Mouse (Mus musculus): ENCODE measurements around the gene Dis3l.

DNA sequence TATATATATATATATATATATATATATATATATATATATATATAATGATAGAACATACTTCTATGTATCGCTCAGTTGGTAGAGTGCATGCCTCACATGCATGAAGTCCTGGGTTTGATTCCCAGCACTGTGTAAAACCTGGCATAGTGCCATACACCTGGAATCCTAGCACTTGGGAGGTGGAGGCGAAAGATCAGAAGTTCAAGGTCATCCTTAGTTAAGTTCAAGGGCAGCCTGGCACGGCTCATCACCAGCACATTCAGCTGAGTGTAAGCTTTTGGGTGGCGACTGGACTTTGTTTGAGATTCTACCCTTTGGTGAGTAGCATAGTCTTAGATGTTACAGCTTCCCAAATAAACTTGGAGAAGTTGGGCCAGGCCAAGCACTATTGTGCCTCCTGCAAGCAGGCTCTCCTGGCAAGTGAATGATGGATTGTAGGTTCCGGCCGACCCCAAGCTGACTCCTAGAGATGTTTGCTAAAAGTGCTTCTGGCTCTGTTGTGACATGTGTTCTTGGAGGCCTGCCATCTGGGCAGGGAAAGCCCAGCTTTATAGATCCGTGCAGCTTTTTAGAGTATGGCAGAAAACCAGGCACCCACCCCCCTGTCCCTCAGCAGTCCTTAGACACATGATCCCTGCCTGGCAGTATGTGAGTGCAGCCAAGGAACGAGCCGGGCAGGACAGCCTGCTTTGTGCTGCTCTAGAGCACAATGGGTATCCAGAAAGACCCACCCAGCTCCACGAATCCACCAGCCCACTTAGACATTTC, 42.1 kb upstream of the Dis3l start:
- TF ChIP-seq CTCF (IDR thresholded peaks at IDR 0.05; ENCODE audit: low read depth, low read length) (no peak), EP300 (IDR thresholded peaks at IDR 0.05; ENCODE audit: insufficient read depth, low read depth, low read length) (no peak), POLR2A (IDR thresholded peaks at IDR 0.05; ENCODE audit: insufficient read depth, low read length) (no peak)
